Mouse (Mus musculus): ENCODE data around the gene Spg21. TPM values are rescaled to one million over a fixed set of nuclear protein-coding genes. Genes with fewer than 3 reads are reported as not detected.
A peak's percentile ranks its signal among the peaks of the same experiment; 100 is the strongest.

Gene Spg21
- polyA plus RNA-seq, 1 experiment from 2014 or later: 34.4 TPM

- Histone ChIP-seq H3K4me3 (ENCODE audit: low read depth, low read length) (no peak overlapping the region), H3K36me3 (replicated peaks; ENCODE audit: insufficient read depth, low read length) (peaks cover 5% of the 10 kb centered on the region), H3K9me3 (ENCODE audit: low read length) (no peaks in the 10 kb centered on the region), H3K4me1 (ENCODE audit: insufficient read depth) (0 out of 2 replicates have a peak, but pooled peaks cover 2% of the 10 kb centered on the region), H3K27ac (ENCODE audit: low read depth) (no peak overlapping the region), H3K4me2 (ENCODE audit: low read depth, low read length) (no peak overlapping the region), H3K27me3 (ENCODE audit: insufficient read depth, low read length) (no peaks in the 10 kb centered on the region), H3K9ac (replicated peaks) (no peak overlapping the region)
- ATAC-seq (no peak), DNase-seq (no peak)
- 78% methylated on average over 3 of the region's 3 CpGs for WGBS (ENCODE audit: insufficient replicate concordance)
- no peak for TF ChIP-seq EP300 (IDR thresholded peaks at IDR 0.05; ENCODE audit: low read depth)
- TF ChIP-seq CTCF (IDR thresholded peaks at IDR 0.05; ENCODE audit: low read depth): no peak
These were observed 30.7 kb downstream of the Spg21 start for GRCm38 (mm10) chr9:65491476-65491875.

GRCm38 (mm10) chr9:65492351-65492750, 31.6 kb downstream of the Spg21 start:
- H3K9ac ChIP-seq (replicated peaks): no peak overlapping the region
- no peaks in the 10 kb centered on the region for H3K27me3 ChIP-seq (ENCODE audit: insufficient read depth, low read length)
- H3K36me3 ChIP-seq (replicated peaks; ENCODE audit: insufficient read depth, low read length): peaks cover 1% of the 10 kb centered on the region
- no peak for DNase-seq
- no peak overlapping the region for H3K4me3 ChIP-seq (ENCODE audit: low read depth, low read length)
- H3K4me2 ChIP-seq (ENCODE audit: low read depth, low read length): no peak overlapping the region
- no peak for ATAC-seq
- WGBS (ENCODE audit: insufficient replicate concordance): 72% methylated on average over 2 of the region's 2 CpGs
- TF ChIP-seq EP300 (IDR thresholded peaks at IDR 0.05; ENCODE audit: low read depth) (no peak), CTCF (IDR thresholded peaks at IDR 0.05; ENCODE audit: low read depth) (no peak)
- H3K4me1 ChIP-seq (ENCODE audit: insufficient read depth): 0 out of 2 replicates have a peak, but pooled peaks cover 2% of the 10 kb centered on the region
- no peak overlapping the region for H3K27ac ChIP-seq (ENCODE audit: low read depth)
- H3K9me3 ChIP-seq (ENCODE audit: low read length): no peaks in the 10 kb centered on the region

- TF ChIP-seq CTCF (IDR thresholded peaks at IDR 0.05; ENCODE audit: low read depth) (no peak), EP300 (IDR thresholded peaks at IDR 0.05; ENCODE audit: low read depth) (no peak)
- WGBS (ENCODE audit: insufficient replicate concordance): 72% methylated on average over 4 of the region's 4 CpGs
- DNase-seq: no peak
- 0 out of 2 replicates have a peak, but pooled peaks cover 2% of the 10 kb centered on the region for H3K4me1 ChIP-seq (ENCODE audit: insufficient read depth)
- no peaks in the 10 kb centered on the region; the same call in 1 of the 2 replicates for H3K36me3 ChIP-seq (replicated peaks; ENCODE audit: insufficient read depth, low read length)
- no peak overlapping the region for H3K27ac ChIP-seq (ENCODE audit: low read depth)
- H3K27me3 ChIP-seq (ENCODE audit: insufficient read depth, low read length): no peaks in the 10 kb centered on the region
- H3K9me3 ChIP-seq (ENCODE audit: low read length): no peaks in the 10 kb centered on the region
- no peak for ATAC-seq
- no peak overlapping the region for H3K4me2 ChIP-seq (ENCODE audit: low read depth, low read length)
- H3K4me3 ChIP-seq (ENCODE audit: low read depth, low read length): no peak overlapping the region
- no peak overlapping the region for H3K9ac ChIP-seq (replicated peaks)
These were observed 32.1 kb downstream of the Spg21 start for GRCm38 (mm10) chr9:65492851-65493250.

GRCm38 (mm10) chr9:65502146-65502545, 41.4 kb downstream of the Spg21 start:
- H3K4me2 ChIP-seq (ENCODE audit: low read depth, low read length): no peak overlapping the region
- H3K27me3 ChIP-seq (ENCODE audit: insufficient read depth, low read length): no peaks in the 10 kb centered on the region
- H3K4me1 ChIP-seq (ENCODE audit: insufficient read depth): no peaks in the 10 kb centered on the region
- no peak overlapping the region for H3K9ac ChIP-seq (replicated peaks)
- ATAC-seq (no peak), DNase-seq (peak; percentile 18)
- WGBS (ENCODE audit: insufficient replicate concordance): 49% methylated on average over 8 of the region's 8 CpGs
- no peak overlapping the region for H3K27ac ChIP-seq (ENCODE audit: low read depth)
- no peaks in the 10 kb centered on the region for H3K36me3 ChIP-seq (replicated peaks; ENCODE audit: insufficient read depth, low read length)
- no peak overlapping the region for H3K4me3 ChIP-seq (ENCODE audit: low read depth, low read length)
- H3K9me3 ChIP-seq (ENCODE audit: low read length): no peaks in the 10 kb centered on the region
- TF ChIP-seq EP300 (IDR thresholded peaks at IDR 0.05; ENCODE audit: low read depth): no peak
- TF ChIP-seq CTCF (IDR thresholded peaks at IDR 0.05; ENCODE audit: low read depth): peak; percentile 58

GRCm38 (mm10) chr9:65502721-65503505, 42.2 kb downstream of the Spg21 start:
- Histone ChIP-seq H3K4me1 (ENCODE audit: insufficient read depth) (no peaks in the 10 kb centered on the region), H3K9me3 (ENCODE audit: low read length) (no peaks in the 10 kb centered on the region), H3K9ac (replicated peaks) (no peak overlapping the region), H3K27me3 (ENCODE audit: insufficient read depth, low read length) (no peaks in the 10 kb centered on the region), H3K36me3 (replicated peaks; ENCODE audit: insufficient read depth, low read length) (no peaks in the 10 kb centered on the region), H3K4me3 (ENCODE audit: low read depth, low read length) (no peak overlapping the region), H3K27ac (ENCODE audit: low read depth) (no peak overlapping the region), H3K4me2 (ENCODE audit: low read depth, low read length) (no peak overlapping the region)
- WGBS (ENCODE audit: insufficient replicate concordance): 80% methylated on average over 21 of the region's 21 CpGs
- DNase-seq (no peak), ATAC-seq (no peak)
- TF ChIP-seq CTCF (IDR thresholded peaks at IDR 0.05; ENCODE audit: low read depth) (no peak), EP300 (IDR thresholded peaks at IDR 0.05; ENCODE audit: low read depth) (no peak)

- TF ChIP-seq CTCF (IDR thresholded peaks at IDR 0.05; ENCODE audit: low read depth): no peak
- TF ChIP-seq EP300 (IDR thresholded peaks at IDR 0.05; ENCODE audit: low read depth): no peak
- 56% methylated on average over 7 of the region's 7 CpGs for WGBS (ENCODE audit: insufficient replicate concordance)
- Histone ChIP-seq H3K4me2 (ENCODE audit: low read depth, low read length) (no peak overlapping the region), H3K27me3 (ENCODE audit: insufficient read depth, low read length) (no peaks in the 10 kb centered on the region), H3K9ac (replicated peaks) (no peak overlapping the region), H3K27ac (ENCODE audit: low read depth) (no peak overlapping the region), H3K36me3 (replicated peaks; ENCODE audit: insufficient read depth, low read length) (no peaks in the 10 kb centered on the region), H3K4me3 (ENCODE audit: low read depth, low read length) (no peak overlapping the region), H3K9me3 (ENCODE audit: low read length) (no peaks in the 10 kb centered on the region), H3K4me1 (ENCODE audit: insufficient read depth) (peaks cover 2% of the 10 kb centered on the region; the same call in 1 of the 2 replicates)
- DNase-seq (no peak), ATAC-seq (no peak)
These were observed 47.7 kb downstream of the Spg21 start for GRCm38 (mm10) chr9:65508449-65508848.
